Mouse (Mus musculus): ENCODE data around the gene Olfr73.
"Not testable (repeated sequence)": the region's sequence is repeated elsewhere in the genome, so short reads cannot be mapped to it uniquely, and the experiment has no call there.

The Olfr73 gene

GRCm38 (mm10) chr2:88037599-88037998, at the start of gene Olfr73:
TSS of gene Olfr73 (minus strand) at chr2:88037699.
- no peak for DNase-seq (ENCODE audit: low read depth)

- no peak for DNase-seq (ENCODE audit: low read depth)
These were observed 34.2 kb upstream of the Olfr73 start, which contains the start of gene Olfr1163 for GRCm38 (mm10) chr2:88071730-88072129. TSS of gene Olfr1163 (minus strand) at chr2:88071830.

- no peak for DNase-seq (ENCODE audit: low read depth)
These were observed 26.1 kb upstream of the Olfr73 start for GRCm38 (mm10) chr2:88063587-88063986.

GRCm38 (mm10) chr2:88051029-88051428, 13.5 kb upstream of the Olfr73 start, which contains the start of gene Olfr1162:
TSS of gene Olfr1162 (minus strand) at chr2:88051129.
- no peak for DNase-seq (ENCODE audit: low read depth)

- DNase-seq (ENCODE audit: low read depth), result not testable (repeated sequence)
These were observed 15.0 kb downstream of the Olfr73 start, which contains the start of gene Olfr1161 for GRCm38 (mm10) chr2:88022474-88022873. TSS of gene Olfr1161 (plus strand) at chr2:88022774.

- no peak for DNase-seq (ENCODE audit: low read depth)
These were observed 29.8 kb downstream of the Olfr73 start, which contains the start of gene Olfr1160 for GRCm38 (mm10) chr2:88007515-88008318. TSS of gene Olfr1160 (minus strand) at chr2:88008268.

GRCm38 (mm10) chr2:87989813-87990212, 47.7 kb downstream of the Olfr73 start, which contains the start of gene Olfr1158:
TSS of gene Olfr1158 (plus strand) at chr2:87990113.
- DNase-seq (ENCODE audit: low read depth), result no peak
